Mouse (Mus musculus): Measurements from ENCODE around the gene Cabp1.

GRCm38 (mm10) chr5:115143552-115143951 lies 50.6 kb downstream of the Cabp1 start:
- TF ChIP-seq EP300 (optimal IDR thresholded peaks at IDR 0.05) (no peak), CTCF (IDR thresholded peaks at IDR 0.05; ENCODE audit: low read depth) (no peak)

Data from stomach, postnatal 0 days (tissue).